Mouse (Mus musculus) hindbrain, embryonic 12.5 days (tissue): ENCODE results near the gene Slc45a2. TPM values are rescaled to one million over a fixed set of nuclear protein-coding genes. Genes with fewer than 3 reads are reported as not detected.

Experiments used
- polyA plus RNA-seq: library from polyadenylated mRNA; unstranded; fragments of >200 nt; fragmentation: Nextera tagmentation; extraction: Ambion mirVana; gene quantifications from 2 replicates; pipeline ENCODE4 v1.2.1, GENCODE M21; 2016

Slc45a2 gene
- polyA plus RNA-seq, 1 experiment from 2014 or later: 0.34 TPM

Other genes starting within 250 kb of the Slc45a2 start
- 18.5 and 26.0 TPM in 2 replicates for gene C1qtnf3, start 48.4 kb upstream of the Slc45a2 start, polyA plus RNA-seq
- 10.2 and 11.9 TPM in 2 replicates for gene Amacr, start 19.0 kb upstream of the Slc45a2 start, polyA plus RNA-seq
- gene Rxfp3, start 37.3 kb downstream of the Slc45a2 start, polyA plus RNA-seq: 1.3 and 3.1 TPM in 2 replicates
- 3.2 and 3.5 TPM in 2 replicates for gene Adamts12, start 64.1 kb downstream of the Slc45a2 start, polyA plus RNA-seq